Mouse (Mus musculus): Measurements from ENCODE around the gene Nlgn1. TPM values are rescaled to one million over a fixed set of nuclear protein-coding genes. Genes with fewer than 3 reads are reported as not detected.
A peak's percentile ranks its signal among the peaks of the same experiment; 100 is the strongest.

Nlgn1 gene
- total RNA-seq, 1 experiment from 2014 or later = 0.89 TPM

DNA sequence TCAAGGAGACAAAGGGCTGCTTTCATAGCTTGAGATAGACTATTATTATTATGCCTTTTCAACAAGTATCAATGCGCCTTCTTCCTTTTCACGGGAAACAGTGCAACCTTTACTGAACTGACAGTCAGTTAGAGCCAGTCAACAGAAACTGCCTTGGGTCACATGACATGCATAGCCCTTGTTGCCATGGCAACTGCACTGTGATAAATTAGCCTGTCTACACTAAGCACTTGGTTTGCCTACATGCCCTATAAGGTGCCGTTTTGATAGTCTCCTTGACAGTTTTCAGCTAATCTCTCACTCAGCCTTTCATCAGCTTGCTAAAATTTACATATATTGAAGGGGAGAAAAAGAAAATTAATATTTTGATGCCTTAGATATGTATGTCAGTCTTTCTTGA is 524.7 kb downstream of the Nlgn1 start:
- DNase-seq = peak; percentile 11

DNA sequence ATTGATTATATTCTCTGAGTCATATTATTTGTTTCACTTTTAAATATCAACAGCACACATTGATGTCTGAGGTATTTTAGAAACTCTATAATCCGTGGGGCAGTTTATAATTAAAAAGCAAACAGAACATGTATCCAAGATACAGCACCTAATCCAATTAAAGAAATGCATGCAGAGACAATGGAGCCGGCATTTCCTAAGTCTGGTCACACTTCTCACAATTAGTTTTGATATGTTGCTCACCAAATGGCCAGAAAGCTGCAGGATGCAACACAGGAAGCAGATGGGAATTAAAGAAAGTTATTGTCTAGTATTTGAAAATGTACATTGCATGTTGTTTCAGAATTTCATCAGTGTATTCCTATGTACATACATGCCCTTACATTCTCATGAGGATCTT is 550.6 kb downstream of the Nlgn1 start:
- DNase-seq = no peak

GRCm38 (mm10) chr3:25775437-25775836 is 556.8 kb downstream of the Nlgn1 start:
- DNase-seq = no peak

DNA sequence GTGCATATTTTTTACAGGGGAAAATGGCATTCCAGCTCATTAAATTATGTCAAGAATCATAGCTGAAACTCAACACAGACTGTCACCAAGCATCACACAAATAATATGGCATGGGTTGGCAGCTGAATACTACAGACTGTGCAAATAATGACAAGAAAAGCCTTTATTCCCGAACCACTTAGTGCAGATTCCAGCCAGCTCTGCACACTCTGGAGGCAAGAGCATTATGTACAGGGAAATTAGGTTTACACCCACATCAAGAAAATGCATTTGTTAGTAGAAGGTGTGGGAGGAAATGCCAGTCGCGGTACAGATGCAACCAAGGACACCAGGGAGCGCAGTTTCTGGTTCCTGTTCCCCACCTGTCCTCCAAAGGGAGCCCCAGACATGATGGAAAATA is 558.4 kb downstream of the Nlgn1 start:
- no peak for DNase-seq

DNA sequence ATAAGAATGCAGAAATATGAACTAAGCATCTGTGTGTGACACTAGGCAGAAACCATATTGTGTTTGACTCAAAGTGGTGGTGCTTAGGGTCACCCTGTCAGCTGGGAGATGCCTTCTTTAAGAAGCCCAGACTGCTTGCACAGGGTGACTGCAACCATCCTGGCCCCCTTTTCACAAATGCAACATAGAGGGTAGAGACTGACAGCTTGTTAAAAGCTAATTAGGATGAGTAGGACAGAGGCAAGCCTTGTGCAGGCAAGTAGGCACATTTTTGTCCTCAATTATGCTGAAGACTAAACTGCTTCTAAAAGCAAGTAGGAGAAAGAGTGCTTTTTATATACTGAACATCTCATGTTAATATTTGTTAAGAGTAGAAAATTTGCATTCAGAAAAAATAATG is 558.8 kb downstream of the Nlgn1 start:
- DNase-seq = no peak

DNA sequence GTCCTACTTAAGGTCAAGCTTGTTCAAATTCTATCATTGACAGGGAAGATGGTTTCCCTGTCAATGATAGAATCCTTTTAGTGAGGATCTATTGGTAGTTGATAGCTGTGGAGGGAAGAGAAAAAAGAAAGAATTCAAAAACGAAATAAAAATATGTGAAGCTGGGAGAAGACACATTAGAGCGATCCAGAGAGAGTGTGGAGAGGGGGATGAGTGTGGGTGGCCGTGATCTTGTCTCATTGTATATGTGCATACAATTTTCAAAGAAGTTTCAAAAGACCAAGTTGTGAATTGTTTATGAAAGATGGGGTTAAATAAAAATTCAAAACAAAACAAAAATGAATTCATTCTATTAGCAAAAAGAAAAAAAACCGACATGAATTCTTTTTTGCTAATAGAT is 568.6 kb downstream of the Nlgn1 start:
- DNase-seq = no peak

- no peak for DNase-seq
Measured at GRCm38 (mm10) chr3:25757813-25758212, 574.4 kb downstream of the Nlgn1 start.

GRCm38 (mm10) chr3:25724111-25724510 is 608.1 kb downstream of the Nlgn1 start:
- no peak for DNase-seq

DNA sequence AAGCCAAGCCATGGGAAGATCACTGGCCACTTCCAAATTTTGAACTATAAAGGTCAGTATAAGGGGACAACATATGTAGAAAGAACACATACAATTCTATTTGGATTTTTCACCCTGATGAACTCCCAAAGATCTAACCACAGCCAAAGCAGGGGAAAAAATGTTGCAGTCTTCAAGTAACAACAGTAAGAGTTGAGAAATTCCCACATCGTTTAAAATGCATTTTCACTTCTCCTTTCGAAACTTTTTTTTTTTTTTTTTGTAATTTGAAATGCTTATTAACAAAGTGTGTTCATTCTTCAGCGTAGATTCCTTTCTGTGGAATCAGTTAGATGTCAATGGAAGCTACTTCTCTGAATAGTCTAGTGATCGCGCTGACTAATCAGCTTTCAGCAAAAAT is 610.8 kb downstream of the Nlgn1 start:
- no peak for DNase-seq

GRCm38 (mm10) chr3:25707380-25707779 is 624.9 kb downstream of the Nlgn1 start:
- DNase-seq = no peak

DNA sequence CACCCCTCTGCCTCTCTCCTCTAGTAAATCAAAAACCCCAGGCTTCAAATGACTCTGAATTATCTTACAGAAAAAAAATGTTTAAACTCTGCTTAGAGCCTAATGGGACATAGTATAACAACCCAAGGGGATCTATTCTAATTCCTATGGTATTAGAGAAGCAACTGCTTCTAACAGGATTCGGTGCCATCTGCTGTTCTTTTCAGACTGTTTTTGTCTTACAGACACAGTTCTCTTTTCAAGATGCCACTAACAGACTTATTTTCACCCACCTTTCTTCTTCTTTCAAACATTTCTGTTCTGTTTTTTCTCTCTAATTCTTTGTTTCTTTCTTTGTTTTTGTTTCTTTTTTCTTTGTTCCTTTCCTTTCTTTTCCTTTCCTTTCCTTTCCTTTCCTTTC is 635.0 kb downstream of the Nlgn1 start:
- no peak for DNase-seq

GRCm38 (mm10) chr3:25688789-25689464 is 643.3 kb downstream of the Nlgn1 start:
- DNase-seq = no peak

DNA sequence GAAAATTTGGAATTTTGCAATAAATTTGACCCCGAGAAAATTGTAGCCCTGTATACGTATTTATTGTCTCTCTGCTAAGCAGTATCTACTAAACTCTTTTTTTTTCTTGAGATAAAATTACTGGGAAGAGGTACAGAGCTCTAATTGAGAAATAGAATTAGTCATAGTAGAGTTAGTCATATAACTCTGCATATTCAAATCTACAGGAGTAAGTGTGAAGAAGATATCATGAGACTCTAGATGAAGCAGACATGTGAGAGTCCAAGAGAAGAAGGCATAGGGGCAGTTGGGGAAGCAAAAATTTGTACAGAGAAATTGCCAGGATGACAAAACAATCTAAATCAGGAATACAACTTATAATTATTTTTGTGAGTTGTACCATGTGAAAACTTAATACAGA is 648.6 kb downstream of the Nlgn1 start:
- DNase-seq = no peak

DNA sequence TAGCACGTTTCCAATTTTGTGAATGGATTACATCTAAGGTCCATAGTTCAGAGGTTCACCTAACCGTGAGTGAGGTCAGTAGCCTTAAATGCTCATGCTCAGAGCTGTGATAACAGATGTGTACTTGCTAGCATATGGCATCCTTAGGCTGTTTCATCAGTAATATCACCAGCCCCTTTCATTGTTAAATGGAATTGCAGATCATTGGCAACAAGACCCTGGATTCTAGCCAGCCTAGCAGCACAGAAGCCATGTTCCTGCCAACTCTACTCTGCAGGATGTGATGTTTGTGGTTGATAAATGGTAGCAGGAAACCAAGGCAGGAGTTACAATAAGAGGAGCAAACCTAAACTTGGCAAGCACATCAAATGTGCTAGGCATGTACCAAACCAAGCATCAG is 652.9 kb downstream of the Nlgn1 start:
- DNase-seq = no peak

DNA sequence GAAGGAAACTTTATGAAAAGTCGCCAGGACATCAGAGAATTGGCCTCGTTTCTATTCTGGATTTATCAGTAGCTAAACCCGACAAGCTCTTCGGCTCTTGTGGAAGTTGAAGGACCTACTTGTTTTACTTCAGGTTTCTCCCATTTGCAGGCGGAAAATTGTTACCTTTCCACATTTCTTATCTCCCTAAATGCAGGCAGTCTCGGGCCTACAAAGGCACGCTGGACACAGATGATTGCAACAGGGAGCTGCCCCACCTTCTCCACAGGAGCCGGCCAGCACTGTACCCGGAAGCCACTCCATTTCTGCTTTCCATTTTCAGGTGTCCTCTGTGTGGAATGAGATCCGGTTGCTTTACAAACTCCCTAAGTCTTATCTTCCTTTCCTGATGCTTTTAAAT is 656.4 kb downstream of the Nlgn1 start:
- no peak for DNase-seq

DNA sequence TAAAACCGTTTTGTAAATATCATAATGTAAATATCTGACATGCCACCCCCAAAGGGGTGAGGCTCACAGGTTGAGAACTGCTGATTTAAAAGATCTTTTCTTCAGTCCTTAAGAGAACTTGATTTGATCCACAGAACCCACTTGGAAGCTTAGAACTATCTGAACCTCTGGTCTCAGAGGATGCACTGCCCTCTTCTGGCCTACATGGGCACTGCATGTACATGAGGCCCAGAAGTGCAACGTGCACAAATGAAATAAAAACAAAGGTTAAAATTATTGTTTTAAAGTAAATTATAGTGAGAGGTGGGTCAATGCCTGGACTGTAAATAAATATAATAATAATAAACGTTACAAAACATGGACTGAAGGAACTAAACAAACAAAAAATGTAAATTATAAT is 657.2 kb downstream of the Nlgn1 start:
- peak; percentile 40 for DNase-seq

DNA sequence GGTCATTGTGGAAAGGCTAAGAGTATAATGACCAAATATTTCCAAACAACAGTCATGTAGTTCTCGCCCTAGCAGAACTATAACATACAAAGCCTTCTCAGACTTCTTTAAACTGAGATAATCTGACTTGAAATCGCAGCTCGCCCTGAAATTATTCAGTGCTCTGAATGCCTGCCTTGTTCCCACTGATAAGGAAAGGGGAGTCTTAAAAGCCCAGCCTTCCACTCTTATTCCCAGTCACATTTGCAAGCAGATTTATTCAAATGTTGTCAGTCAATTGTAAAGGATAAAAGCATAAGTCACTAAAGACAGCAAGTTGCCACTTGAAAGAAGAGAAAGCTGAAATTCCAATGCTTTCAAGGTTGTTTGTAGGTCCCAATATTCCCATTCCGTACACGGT is 658.9 kb downstream of the Nlgn1 start:
- DNase-seq = no peak

DNA sequence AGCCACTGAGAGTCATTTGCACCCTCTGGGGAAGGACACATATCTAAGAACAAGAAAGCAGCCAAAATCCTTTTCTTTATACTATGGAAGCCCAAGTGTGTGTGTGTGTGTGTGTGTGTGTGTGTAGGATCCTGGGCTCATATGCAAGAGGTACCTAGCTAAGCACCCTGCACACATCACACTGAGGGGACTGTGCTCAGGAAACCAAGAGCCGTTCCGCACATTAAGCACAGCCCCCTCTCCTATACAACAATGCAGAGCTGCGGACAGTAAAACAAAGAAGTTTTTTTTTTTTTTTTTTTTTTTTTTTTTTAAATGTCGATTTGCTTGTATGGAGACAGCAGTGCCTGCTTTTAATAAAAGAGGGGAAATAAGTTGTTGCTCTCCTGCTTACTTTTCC is 659.5 kb downstream of the Nlgn1 start:
- DNase-seq = no peak

- no peak for DNase-seq
Measured at GRCm38 (mm10) chr3:25663464-25663863, 668.8 kb downstream of the Nlgn1 start.

DNA sequence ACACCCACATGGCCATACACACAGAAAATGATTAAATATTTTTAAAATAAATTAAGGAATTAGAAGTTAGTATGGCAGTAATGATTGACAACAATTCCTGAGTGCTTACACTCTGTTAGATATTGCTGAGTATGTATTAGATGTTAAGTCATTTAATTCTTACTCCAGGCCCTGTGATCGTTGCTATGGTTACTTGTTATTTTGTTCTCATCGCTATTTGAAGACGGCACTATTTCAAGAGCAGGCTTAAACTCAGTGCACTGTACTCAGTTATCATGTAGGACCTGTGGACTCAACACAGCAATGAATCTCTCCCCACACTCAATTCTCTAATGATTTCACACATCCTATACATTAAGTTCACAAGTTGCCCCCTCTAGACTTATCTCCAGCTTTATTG is 672.0 kb downstream of the Nlgn1 start:
- no peak for DNase-seq

- no peak for DNase-seq
Measured at GRCm38 (mm10) chr3:25658006-25658405, 674.3 kb downstream of the Nlgn1 start.

- no peak for DNase-seq
Measured at GRCm38 (mm10) chr3:25657074-25657473, 675.2 kb downstream of the Nlgn1 start.

GRCm38 (mm10) chr3:25653010-25653409 is 679.2 kb downstream of the Nlgn1 start:
- DNase-seq = peak; percentile 49

GRCm38 (mm10) chr3:25645895-25646691 is 686.2 kb downstream of the Nlgn1 start:
- no peak for DNase-seq
